Mouse (Mus musculus): ENCODE measurements at regions not wholly inside any gene's neighbourhood (a gene's known extent, or its start where the extent isn't known, plus 50 kb on each side); places are given as distances from the start of the nearest gene placed in this dataset.

- TF ChIP-seq CTCF (conservative IDR thresholded peaks at IDR 0.05; ENCODE audit: insufficient read depth, insufficient read length, low read depth, low read length) (no peak), POLR2A (IDR thresholded peaks at IDR 0.05; ENCODE audit: low read depth, low read length) (no peak)
These were observed 114.1 kb upstream of the Pkdcc start for GRCm38 (mm10) chr17:83101035-83101434.

Data from kidney, adult 2 months (tissue).